Mouse (Mus musculus) CH12.LX (cell line): Measurements from ENCODE around the gene Tubb2b.

Experiments used
- CHD2 ChIP-seq: IDR thresholded peaks from 2 replicates; pipeline ENCODE4 v1.6.1; 2011; ENCODE audit warnings: low read length, improper control_type of control experiment
- CTCF ChIP-seq, 2 experiments: IDR thresholded peaks in 1 of 2; conservative IDR thresholded peaks in 1 of 2; 2 replicates each; pipeline ENCODE4 v1.5.1; 2011 to 2012; ENCODE audit warnings: low read depth in 2 of 2, low read length in 2 of 2, improper control_type of control experiment in 1 of 2, inconsistent platforms in 1 of 2, mild to moderate bottlenecking in 1 of 2, moderate library complexity in 1 of 2
- E2F4 ChIP-seq: IDR thresholded peaks from 2 replicates; pipeline ENCODE4 v1.6.1; 2011; ENCODE audit warnings: low read depth, low read length, improper control_type of control experiment; ENCODE audit not compliant: insufficient replicate concordance
- ELF1 ChIP-seq: IDR thresholded peaks from 2 replicates; pipeline ENCODE4 v1.6.1; 2014; ENCODE audit warnings: low read depth, mild to moderate bottlenecking, inconsistent platforms, low read length, improper control_type of control experiment
- HCFC1 ChIP-seq: IDR thresholded peaks from 2 replicates; pipeline ENCODE4 v1.6.1; 2012; ENCODE audit warnings: low read depth, mild to moderate bottlenecking, inconsistent platforms, low read length, improper control_type of control experiment
- MEF2A ChIP-seq: IDR thresholded peaks from 2 replicates; pipeline ENCODE4 v1.6.1; 2014; ENCODE audit warnings: low read depth, mild to moderate bottlenecking, inconsistent platforms, low read length, improper control_type of control experiment, borderline replicate concordance
- NRF1 ChIP-seq: IDR thresholded peaks from 2 replicates; pipeline ENCODE4 v1.6.1; 2014; ENCODE audit warnings: low read depth, mild to moderate bottlenecking, inconsistent platforms, low read length, improper control_type of control experiment, moderate library complexity
- PAX5 ChIP-seq: IDR thresholded peaks from 2 replicates; pipeline ENCODE4 v1.6.1; 2012; ENCODE audit warnings: low read length, inconsistent platforms, mixed read lengths
- POLR2AphosphoS2 ChIP-seq: IDR thresholded peaks from 2 replicates; pipeline ENCODE4 v1.6.1; 2011; ENCODE audit warnings: low read depth, low read length, improper control_type of control experiment
- UBTF ChIP-seq: IDR thresholded peaks from 2 replicates; pipeline ENCODE4 v1.6.1; 2012; ENCODE audit warnings: low read depth, mild to moderate bottlenecking, inconsistent platforms, low read length, improper control_type of control experiment, moderate library complexity
- ZMIZ1 ChIP-seq: IDR thresholded peaks from 2 replicates; pipeline ENCODE4 v1.6.1; 2012; ENCODE audit warnings: low read depth, mild to moderate bottlenecking, inconsistent platforms, low read length, improper control_type of control experiment

DNA sequence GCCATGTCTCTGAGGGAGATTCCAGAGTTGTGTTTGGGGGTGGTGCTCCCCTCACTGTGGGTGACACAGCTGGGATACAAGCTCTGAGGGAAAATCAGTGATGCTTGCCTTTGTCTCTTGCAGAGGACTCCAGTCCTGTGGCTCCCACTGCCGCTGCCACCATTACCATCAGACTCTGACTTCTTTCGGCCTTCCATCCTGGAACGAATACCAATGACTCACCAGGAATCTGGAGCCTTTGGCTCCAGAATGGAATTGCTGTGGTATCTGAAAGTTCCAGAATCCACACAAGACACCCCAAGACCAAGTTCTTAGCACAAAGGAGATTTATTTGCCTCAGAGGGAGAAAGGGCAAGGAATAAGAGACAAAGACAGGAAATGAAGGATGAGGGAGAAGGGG, 17.2 kb downstream of the Tubb2b start:
- TF ChIP-seq E2F4 = no peak
- no peak for TF ChIP-seq CTCF (conservative IDR thresholded peaks at IDR 0.05 in 1 of 2, IDR thresholded peaks at IDR 0.05 in 1 of 2; ENCODE audit: low read depth in 2 of 2, low read length in 2 of 2)
- TF ChIP-seq HCFC1 = no peak
- no peak for TF ChIP-seq UBTF
- TF ChIP-seq POLR2AphosphoS2 = no peak
- TF ChIP-seq ZMIZ1 = no peak
- TF ChIP-seq ELF1 = no peak
- TF ChIP-seq NRF1 = no peak
- no peak for TF ChIP-seq PAX5
- no peak for TF ChIP-seq MEF2A
- no peak for TF ChIP-seq CHD2
